Mouse (Mus musculus): ENCODE results near the gene Cmtm7. TPM values are rescaled to one million over a fixed set of nuclear protein-coding genes. Genes with fewer than 3 reads are reported as not detected.

Cmtm7 gene
- polyA plus RNA-seq, 1 experiment from 2014 or later = 9.5 TPM

- Histone ChIP-seq H3K27ac (ENCODE audit: low read depth, low read length) (no peak overlapping the region), H3K4me2 (ENCODE audit: low read length) (no peak overlapping the region), H3K9me3 (ENCODE audit: control insufficient read depth, low read length) (no peaks in the 10 kb centered on the region), H3K4me3 (ENCODE audit: low read length) (no peak overlapping the region), H3K27me3 (replicated peaks; ENCODE audit: control insufficient read depth, insufficient read depth, low read length) (no peaks in the 10 kb centered on the region), H3K36me3 (ENCODE audit: control insufficient read depth, insufficient read depth, low read length) (no peaks in the 10 kb centered on the region), H3K9ac (ENCODE audit: low read depth, low read length) (no peak overlapping the region), H3K4me1 (ENCODE audit: control insufficient read depth, insufficient read depth, low read depth, low read length) (no peaks in the 10 kb centered on the region)
- WGBS = 94% methylated on average over 7 of the region's 7 CpGs
- no peak for ATAC-seq
Observed at GRCm38 (mm10) chr9:114816121-114816520, 34.5 kb upstream of the Cmtm7 start.

GRCm38 (mm10) chr9:114815315-114815714 lies 33.7 kb upstream of the Cmtm7 start:
- WGBS = 82% methylated on average over 4 of the region's 4 CpGs
- Histone ChIP-seq H3K27ac (ENCODE audit: low read depth, low read length) (no peak overlapping the region), H3K36me3 (ENCODE audit: control insufficient read depth, insufficient read depth, low read length) (no peaks in the 10 kb centered on the region), H3K27me3 (replicated peaks; ENCODE audit: control insufficient read depth, insufficient read depth, low read length) (no peaks in the 10 kb centered on the region), H3K9me3 (ENCODE audit: control insufficient read depth, low read length) (no peaks in the 10 kb centered on the region), H3K4me2 (ENCODE audit: low read length) (no peak overlapping the region), H3K9ac (ENCODE audit: low read depth, low read length) (no peak overlapping the region), H3K4me3 (ENCODE audit: low read length) (no peak overlapping the region), H3K4me1 (ENCODE audit: control insufficient read depth, insufficient read depth, low read depth, low read length) (no peaks in the 10 kb centered on the region)
- ATAC-seq = no peak

- no peak for ATAC-seq
Observed at GRCm38 (mm10) chr9:114812001-114812400, 30.3 kb upstream of the Cmtm7 start.

GRCm38 (mm10) chr9:114810837-114811236 lies 29.2 kb upstream of the Cmtm7 start:
- Histone ChIP-seq H3K9me3 (ENCODE audit: control insufficient read depth, low read length) (no peaks in the 10 kb centered on the region), H3K36me3 (ENCODE audit: control insufficient read depth, insufficient read depth, low read length) (no peaks in the 10 kb centered on the region), H3K27me3 (replicated peaks; ENCODE audit: control insufficient read depth, insufficient read depth, low read length) (no peaks in the 10 kb centered on the region), H3K4me2 (ENCODE audit: low read length) (no peak overlapping the region), H3K27ac (ENCODE audit: low read depth, low read length) (no peak overlapping the region), H3K4me1 (ENCODE audit: control insufficient read depth, insufficient read depth, low read depth, low read length) (no peaks in the 10 kb centered on the region), H3K9ac (ENCODE audit: low read depth, low read length) (no peak overlapping the region), H3K4me3 (ENCODE audit: low read length) (no peak overlapping the region)
- ATAC-seq = no peak
- 75% methylated on average over 11 of the region's 11 CpGs for WGBS

More at GRCm38 (mm10) chr9:114812001-114812400, 30.3 kb upstream of the Cmtm7 start:
- H3K9ac ChIP-seq (ENCODE audit: low read depth, low read length) = no peak overlapping the region
- 84% methylated on average over 4 of the region's 4 CpGs for WGBS
- H3K4me1 ChIP-seq (ENCODE audit: control insufficient read depth, insufficient read depth, low read depth, low read length) = no peaks in the 10 kb centered on the region
- no peaks in the 10 kb centered on the region for H3K36me3 ChIP-seq (ENCODE audit: control insufficient read depth, insufficient read depth, low read length)
- no peak overlapping the region for H3K27ac ChIP-seq (ENCODE audit: low read depth, low read length)
- H3K4me3 ChIP-seq (ENCODE audit: low read length) = no peak overlapping the region
- H3K9me3 ChIP-seq (ENCODE audit: control insufficient read depth, low read length) = no peaks in the 10 kb centered on the region
- H3K4me2 ChIP-seq (ENCODE audit: low read length) = no peak overlapping the region
- H3K27me3 ChIP-seq (replicated peaks; ENCODE audit: control insufficient read depth, insufficient read depth, low read length) = no peaks in the 10 kb centered on the region

- Histone ChIP-seq H3K4me3 (ENCODE audit: low read length) (no peak overlapping the region), H3K36me3 (ENCODE audit: control insufficient read depth, insufficient read depth, low read length) (no peaks in the 10 kb centered on the region), H3K9ac (ENCODE audit: low read depth, low read length) (no peak overlapping the region), H3K4me2 (ENCODE audit: low read length) (no peak overlapping the region), H3K27ac (ENCODE audit: low read depth, low read length) (no peak overlapping the region), H3K9me3 (ENCODE audit: control insufficient read depth, low read length) (no peaks in the 10 kb centered on the region), H3K27me3 (replicated peaks; ENCODE audit: control insufficient read depth, insufficient read depth, low read length) (no peaks in the 10 kb centered on the region), H3K4me1 (ENCODE audit: control insufficient read depth, insufficient read depth, low read depth, low read length) (no peaks in the 10 kb centered on the region)
- 84% methylated on average over 5 of the region's 5 CpGs for WGBS
- ATAC-seq = no peak
Observed at GRCm38 (mm10) chr9:114808671-114809070, 27.0 kb upstream of the Cmtm7 start.

GRCm38 (mm10) chr9:114807261-114807660 lies 25.6 kb upstream of the Cmtm7 start:
- Histone ChIP-seq H3K27me3 (replicated peaks; ENCODE audit: control insufficient read depth, insufficient read depth, low read length) (no peaks in the 10 kb centered on the region), H3K4me1 (ENCODE audit: control insufficient read depth, insufficient read depth, low read depth, low read length) (no peaks in the 10 kb centered on the region), H3K27ac (ENCODE audit: low read depth, low read length) (no peak overlapping the region), H3K4me3 (ENCODE audit: low read length) (no peak overlapping the region), H3K36me3 (ENCODE audit: control insufficient read depth, insufficient read depth, low read length) (no peaks in the 10 kb centered on the region), H3K4me2 (ENCODE audit: low read length) (no peak overlapping the region), H3K9ac (ENCODE audit: low read depth, low read length) (no peak overlapping the region), H3K9me3 (ENCODE audit: control insufficient read depth, low read length) (no peaks in the 10 kb centered on the region)
- WGBS = 65% methylated on average over 8 of the region's 8 CpGs
- no peak for ATAC-seq

- Histone ChIP-seq H3K4me3 (ENCODE audit: low read length) (no peak overlapping the region), H3K4me1 (ENCODE audit: control insufficient read depth, insufficient read depth, low read depth, low read length) (peaks cover 5% of the 10 kb centered on the region; the same call in 1 of the 2 replicates), H3K4me2 (ENCODE audit: low read length) (no peak overlapping the region), H3K27me3 (replicated peaks; ENCODE audit: control insufficient read depth, insufficient read depth, low read length) (no peaks in the 10 kb centered on the region), H3K9ac (ENCODE audit: low read depth, low read length) (no peak overlapping the region), H3K27ac (ENCODE audit: low read depth, low read length) (no peak overlapping the region), H3K9me3 (ENCODE audit: control insufficient read depth, low read length) (no peaks in the 10 kb centered on the region), H3K36me3 (ENCODE audit: control insufficient read depth, insufficient read depth, low read length) (no peaks in the 10 kb centered on the region)
- 56% methylated on average over 19 of the region's 19 CpGs for WGBS
- no peak for ATAC-seq
Observed at GRCm38 (mm10) chr9:114805151-114805671, 23.6 kb upstream of the Cmtm7 start.

- no peak overlapping the region for H3K4me2 ChIP-seq (ENCODE audit: low read length)
- no peak for ATAC-seq
- no peak overlapping the region for H3K9ac ChIP-seq (ENCODE audit: low read depth, low read length)
- no peaks in the 10 kb centered on the region for H3K27me3 ChIP-seq (replicated peaks; ENCODE audit: control insufficient read depth, insufficient read depth, low read length)
- no peak overlapping the region for H3K27ac ChIP-seq (ENCODE audit: low read depth, low read length)
- H3K4me3 ChIP-seq (ENCODE audit: low read length) = no peak overlapping the region
- peaks cover 8% of the 10 kb centered on the region for H3K4me1 ChIP-seq (ENCODE audit: control insufficient read depth, insufficient read depth, low read depth, low read length)
- WGBS = 89% methylated on average over 1 of the region's 1 CpGs
- H3K9me3 ChIP-seq (ENCODE audit: control insufficient read depth, low read length) = no peaks in the 10 kb centered on the region
- no peaks in the 10 kb centered on the region for H3K36me3 ChIP-seq (ENCODE audit: control insufficient read depth, insufficient read depth, low read length)
Observed at GRCm38 (mm10) chr9:114802191-114802590, 20.5 kb upstream of the Cmtm7 start.

- no peak for ATAC-seq
- peaks cover 8% of the 10 kb centered on the region for H3K4me1 ChIP-seq (ENCODE audit: control insufficient read depth, insufficient read depth, low read depth, low read length)
- H3K9me3 ChIP-seq (ENCODE audit: control insufficient read depth, low read length) = no peaks in the 10 kb centered on the region
- WGBS = 18% methylated on average over 15 of the region's 15 CpGs
- H3K9ac ChIP-seq (ENCODE audit: low read depth, low read length) = no peak overlapping the region
- no peak overlapping the region for H3K27ac ChIP-seq (ENCODE audit: low read depth, low read length)
- no peaks in the 10 kb centered on the region for H3K36me3 ChIP-seq (ENCODE audit: control insufficient read depth, insufficient read depth, low read length)
- no peak overlapping the region for H3K4me2 ChIP-seq (ENCODE audit: low read length)
- no peak overlapping the region for H3K4me3 ChIP-seq (ENCODE audit: low read length)
- H3K27me3 ChIP-seq (replicated peaks; ENCODE audit: control insufficient read depth, insufficient read depth, low read length) = no peaks in the 10 kb centered on the region
Observed at GRCm38 (mm10) chr9:114801301-114801700, 19.6 kb upstream of the Cmtm7 start.

Measured in hindbrain, embryonic 16.5 days (tissue).